Mouse (Mus musculus) megakaryocyte-erythroid progenitor cell, adult 5-6 weeks (primary cell): ENCODE data around the gene Csnk2b. TPM values are rescaled to one million over a fixed set of nuclear protein-coding genes. Genes with fewer than 3 reads are reported as not detected.

Source experiments
- ATAC-seq: replicated peaks from 2 replicates; pipeline ENCODE4 v1.8.0; 2016; ENCODE audit warnings: mild to moderate bottlenecking, inconsistent platforms; ENCODE audit not compliant: severe bottlenecking, poor library complexity, low FRiP score, low TSS enrichment
- total RNA-seq, 2 experiments: library from RNA; stranded (forward) in 1 of 2; stranded (reverse) in 1 of 2; fragments of 200-1000, 215-1000 nt in 1 of 2; fragments of >200 nt in 1 of 2; fragmentation: Nextera tagmentation in 1 of 2; gene quantifications; 2 replicates each; pipeline ENCODE4 v1.2.3; 2014 to 2017

Csnk2b gene
- total RNA-seq (2014; fragmentation: Nextera tagmentation), result 340 and 451 TPM in 2 replicates
- total RNA-seq (2017), result 319 and 482 TPM in 2 replicates

- peak; percentile 13 for ATAC-seq
These were observed at the start of gene Csnk2b for GRCm38 (mm10) chr17:35121871-35122303. Gene Csnk2b, minus strand, starts transcription at chr17:35122053.

DNA sequence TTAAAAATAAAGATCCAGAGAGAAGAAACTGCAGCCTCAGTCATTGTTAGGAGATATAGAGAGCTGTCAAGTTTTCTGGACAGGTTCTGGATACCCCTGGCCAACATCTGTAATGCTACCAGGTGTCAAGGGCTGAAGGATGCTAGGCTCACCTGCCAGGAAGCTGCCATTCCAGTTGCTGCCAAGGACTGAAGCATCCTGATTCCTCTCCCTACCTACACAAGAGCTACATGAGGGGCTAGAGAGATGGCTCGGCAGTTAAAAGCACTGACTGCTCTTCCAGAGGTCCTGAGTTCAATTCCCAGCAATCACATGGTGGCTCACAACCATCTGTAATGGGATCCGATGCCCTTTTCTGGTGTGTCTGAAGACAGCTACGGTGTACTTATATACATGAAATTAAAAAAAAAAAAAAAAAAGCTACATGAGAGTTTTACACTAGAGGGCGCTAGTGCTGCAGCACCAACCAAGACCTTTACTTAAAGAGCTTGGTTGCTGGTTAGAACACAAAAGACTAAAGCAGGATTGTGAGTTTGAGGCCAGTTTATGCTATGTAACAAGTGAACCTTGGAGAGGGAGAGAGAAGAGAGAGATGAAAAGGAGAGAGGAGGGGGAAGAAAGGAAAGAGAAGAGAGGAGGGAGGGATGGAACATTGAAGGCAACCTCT is 46.8 kb upstream of the Csnk2b start:
- ATAC-seq, result no peak

DNA sequence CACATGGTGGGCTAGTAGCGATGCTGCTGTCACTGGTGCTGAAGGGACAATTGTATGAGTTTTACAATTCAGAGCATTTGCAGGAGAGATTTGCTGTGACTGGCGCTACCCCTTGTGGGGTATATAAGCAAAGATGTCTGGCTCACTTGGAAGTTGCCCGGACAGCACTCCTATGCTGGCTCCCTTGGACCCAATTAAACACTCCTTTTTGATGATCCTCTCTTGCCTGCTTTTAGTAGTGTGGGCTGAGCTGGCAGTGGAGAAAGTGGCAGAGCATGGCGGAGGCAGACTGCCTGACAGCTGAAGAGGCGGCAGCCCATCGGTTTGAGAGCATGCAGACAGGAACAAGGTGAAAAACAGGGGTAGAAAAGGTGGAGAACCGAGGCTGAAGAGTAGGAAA is 45.9 kb upstream of the Csnk2b start:
- ATAC-seq, result no peak

DNA sequence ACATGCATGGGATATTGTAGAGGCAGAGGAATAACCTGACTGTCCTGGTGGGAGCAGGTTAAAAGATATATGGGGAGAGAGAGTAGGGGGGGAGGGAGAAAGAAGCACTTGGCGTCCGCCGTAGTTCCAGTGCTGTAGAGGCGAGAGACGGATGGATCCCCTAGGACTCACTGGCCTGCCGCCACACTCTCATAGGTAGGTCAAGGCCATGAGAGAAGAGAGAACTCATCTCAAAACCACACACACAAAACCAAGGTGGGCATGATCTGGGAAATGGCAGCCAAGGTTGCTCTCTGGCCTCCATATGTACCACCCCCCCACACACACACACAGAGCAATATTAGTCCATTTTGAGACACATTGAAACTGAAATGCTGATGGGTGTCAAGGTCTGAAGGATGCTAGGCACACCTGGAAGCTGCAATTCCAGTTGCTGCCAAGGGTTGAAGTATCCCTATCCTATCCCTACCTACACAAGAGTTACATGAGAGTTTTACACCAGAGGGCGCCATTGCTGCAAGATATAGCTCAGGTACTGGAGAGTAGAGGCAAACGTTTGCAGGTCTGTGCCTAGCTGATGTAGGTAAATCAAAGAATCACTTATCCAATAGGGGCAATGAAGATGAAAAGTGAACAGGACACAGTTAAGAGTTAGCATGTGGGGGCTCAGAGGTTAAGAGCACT is 44.6 kb upstream of the Csnk2b start:
- ATAC-seq, result peak; percentile 27; the same call in 1 of the 2 replicates

- ATAC-seq, result no peak
These were observed 43.8 kb upstream of the Csnk2b start for GRCm38 (mm10) chr17:35165451-35166155.

GRCm38 (mm10) chr17:35164568-35165450 is 43.0 kb upstream of the Csnk2b start, which contains the start of gene Prrc2a:
Gene Prrc2a, minus strand, starts transcription at chr17:35164897.
- ATAC-seq, result peak; percentile 88

DNA sequence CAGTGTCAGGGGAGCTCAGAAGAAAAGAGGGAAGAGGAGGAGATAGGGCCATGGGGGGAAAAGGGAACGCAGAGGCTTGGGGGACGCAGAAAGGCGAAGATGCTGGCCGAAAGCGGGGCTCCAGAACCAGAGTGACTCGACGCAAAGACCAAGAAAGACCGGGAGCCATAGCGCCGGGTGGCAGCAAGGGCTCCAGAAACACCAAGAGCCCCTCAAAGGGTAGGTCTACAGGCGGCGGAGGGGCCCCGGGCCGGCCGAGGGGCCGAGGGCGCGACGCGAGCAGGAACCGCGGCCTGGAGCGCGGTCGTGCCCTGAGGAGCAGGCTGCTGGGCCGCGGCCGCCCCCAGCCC is 42.3 kb upstream of the Csnk2b start:
- ATAC-seq, result no peak

DNA sequence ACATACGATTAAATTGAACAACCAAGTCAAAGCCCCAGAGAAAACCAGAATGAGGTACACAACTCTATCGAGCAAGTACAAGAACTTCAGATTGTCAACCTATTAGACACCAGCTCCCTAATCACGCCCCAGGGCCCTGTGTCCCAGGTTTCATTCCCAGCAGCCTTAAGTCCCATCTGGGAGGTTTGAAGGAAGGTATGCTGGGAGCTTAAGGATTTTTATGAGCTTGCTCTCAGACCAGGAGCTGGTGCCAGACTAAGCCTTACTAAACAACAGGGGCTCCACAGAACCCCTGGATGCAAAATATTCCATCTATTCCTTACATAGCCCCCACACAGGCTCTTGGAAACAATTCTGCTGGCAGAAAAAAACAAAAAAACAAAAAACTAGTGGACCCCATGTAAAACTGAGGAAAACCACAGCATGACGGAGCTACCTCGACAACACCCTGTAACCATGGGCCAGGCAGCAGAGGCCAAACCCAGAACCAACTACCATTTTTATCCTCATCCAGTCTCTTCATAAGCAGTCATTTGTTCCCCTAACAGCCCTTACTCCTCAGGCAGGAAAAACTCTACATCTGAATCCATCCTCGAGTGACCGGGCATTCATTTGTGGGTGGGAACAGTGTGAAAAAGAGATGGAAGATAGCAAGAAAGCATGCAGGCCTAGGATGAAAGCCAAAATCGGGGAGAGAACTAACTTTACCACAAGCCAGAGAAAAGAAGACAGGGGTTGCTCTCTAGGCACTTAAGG is 41.7 kb upstream of the Csnk2b start:
- ATAC-seq, result no peak

DNA sequence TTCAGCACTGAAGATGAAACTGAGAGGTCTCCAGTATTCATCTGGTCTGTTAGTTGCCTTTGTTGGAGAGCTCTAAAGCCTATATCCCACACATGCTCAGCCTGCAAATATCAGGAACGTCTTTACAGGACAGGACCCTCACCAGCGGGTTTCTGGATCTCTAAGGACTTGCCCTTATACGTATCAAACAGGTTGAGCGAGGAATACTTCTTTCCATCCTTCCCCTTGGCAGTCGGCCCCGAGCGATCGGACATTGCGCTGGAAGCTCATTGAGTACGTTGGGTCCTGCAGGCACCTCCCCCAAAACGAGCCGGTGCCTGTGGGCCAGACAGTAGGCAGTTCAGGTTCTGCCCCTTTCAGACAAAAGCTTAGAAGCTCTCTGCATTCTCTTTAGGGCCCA is 40.9 kb upstream of the Csnk2b start:
- ATAC-seq, result no peak

GRCm38 (mm10) chr17:35162121-35162520 is 40.3 kb upstream of the Csnk2b start:
- ATAC-seq, result no peak

- ATAC-seq, result no peak
These were observed 39.6 kb upstream of the Csnk2b start for GRCm38 (mm10) chr17:35161421-35161820.

DNA sequence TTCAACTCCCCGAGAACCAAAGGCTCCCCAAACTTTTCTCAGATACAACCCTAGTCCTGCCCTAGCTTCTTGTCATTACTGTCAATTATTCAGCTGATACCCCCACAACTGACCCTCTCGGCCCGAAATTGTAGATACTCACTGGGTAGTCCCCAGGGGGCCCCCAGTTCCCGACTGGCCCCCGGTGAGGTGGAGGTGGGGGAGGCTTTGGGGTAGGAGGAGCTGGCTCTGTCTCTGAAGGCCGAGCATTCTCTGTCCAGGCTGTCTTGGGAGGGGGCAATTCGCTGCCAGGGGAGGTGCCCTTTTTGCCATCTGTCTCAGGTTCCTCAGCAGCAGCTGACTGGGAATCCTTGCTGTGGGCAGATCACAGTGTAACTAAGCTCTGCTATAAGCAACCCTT is 37.8 kb upstream of the Csnk2b start:
- no peak for ATAC-seq

DNA sequence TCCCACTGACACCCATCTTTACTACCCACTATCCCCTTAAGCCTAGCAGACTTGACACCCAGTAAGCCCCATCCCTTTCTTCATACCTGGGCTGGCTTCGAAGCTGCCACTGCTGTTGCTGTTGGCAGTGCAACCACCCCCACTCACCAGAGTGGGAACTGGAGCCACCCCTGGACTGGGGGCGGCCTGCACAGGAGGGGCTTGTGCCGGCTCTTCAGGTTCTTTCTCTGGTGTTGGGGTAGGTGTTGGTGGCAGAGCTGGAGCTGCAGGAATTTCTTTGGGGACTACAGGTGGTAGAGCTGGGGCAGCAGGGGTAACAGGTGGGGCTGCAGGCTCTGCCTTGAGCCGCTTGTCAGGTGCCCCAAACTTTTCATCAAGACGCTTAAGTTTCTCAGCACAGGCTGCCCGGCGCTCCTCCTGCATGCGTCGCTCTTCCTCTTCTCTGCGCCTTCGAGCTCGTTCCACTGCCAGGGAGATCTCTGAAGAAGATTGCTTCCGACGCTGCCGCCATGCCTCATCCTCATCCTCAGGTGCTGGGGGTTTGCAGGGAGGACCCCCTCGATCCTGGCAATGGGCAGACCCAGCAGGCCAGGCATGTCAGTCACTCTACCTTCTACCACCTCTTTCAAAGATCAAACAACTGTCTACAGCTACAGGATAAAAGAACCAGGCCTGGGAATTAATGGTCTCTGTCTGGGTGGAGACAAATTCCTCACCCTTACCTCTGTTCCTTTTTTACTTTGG is 37.2 kb upstream of the Csnk2b start:
- no peak for ATAC-seq

DNA sequence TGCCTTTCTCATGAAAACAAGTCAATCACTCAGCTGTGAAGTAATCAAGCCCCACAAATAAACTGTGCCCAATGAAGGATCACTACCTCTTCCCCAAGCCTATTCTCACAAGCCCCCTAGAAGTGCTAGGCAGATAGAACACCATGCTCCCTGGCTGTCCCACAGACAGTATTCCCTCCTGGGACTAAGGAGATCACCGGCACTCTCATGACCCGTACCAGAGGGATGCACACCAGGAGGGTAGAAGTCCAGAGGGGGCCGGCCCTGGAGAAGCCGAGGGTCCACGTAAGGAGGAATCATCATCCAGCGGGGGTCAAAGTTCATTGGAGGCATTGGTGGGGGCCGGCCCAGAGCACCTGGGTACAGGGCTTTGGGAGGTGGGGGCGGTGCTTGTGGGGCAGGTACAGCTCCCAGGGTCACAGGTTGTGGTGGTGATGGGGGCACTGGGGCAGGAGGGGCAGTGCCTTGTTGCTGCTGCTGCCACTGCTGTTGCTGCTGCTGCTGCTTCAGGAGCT is 35.9 kb upstream of the Csnk2b start:
- no peak for ATAC-seq

DNA sequence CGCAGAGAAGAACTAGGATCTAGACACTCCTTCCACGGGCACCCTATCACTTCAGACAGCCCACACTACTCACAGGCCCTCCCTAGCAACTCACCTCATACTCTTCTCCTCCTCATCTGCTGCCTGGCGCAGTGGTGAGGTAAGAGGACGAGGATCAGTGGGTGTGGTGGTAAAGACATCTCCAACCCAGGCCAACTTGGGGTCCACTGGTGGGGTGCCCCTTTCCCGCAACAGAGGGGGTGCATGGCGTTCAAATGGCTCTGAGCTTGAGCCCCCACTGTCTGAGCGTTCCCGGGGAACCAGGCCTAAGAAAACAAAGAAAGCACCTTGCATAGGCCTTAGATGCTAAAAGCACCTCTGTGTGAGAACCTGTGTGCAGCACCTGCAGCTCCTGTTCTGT is 35.4 kb upstream of the Csnk2b start:
- ATAC-seq, result no peak

- no peak for ATAC-seq
These were observed 34.8 kb upstream of the Csnk2b start for GRCm38 (mm10) chr17:35156461-35157200.

DNA sequence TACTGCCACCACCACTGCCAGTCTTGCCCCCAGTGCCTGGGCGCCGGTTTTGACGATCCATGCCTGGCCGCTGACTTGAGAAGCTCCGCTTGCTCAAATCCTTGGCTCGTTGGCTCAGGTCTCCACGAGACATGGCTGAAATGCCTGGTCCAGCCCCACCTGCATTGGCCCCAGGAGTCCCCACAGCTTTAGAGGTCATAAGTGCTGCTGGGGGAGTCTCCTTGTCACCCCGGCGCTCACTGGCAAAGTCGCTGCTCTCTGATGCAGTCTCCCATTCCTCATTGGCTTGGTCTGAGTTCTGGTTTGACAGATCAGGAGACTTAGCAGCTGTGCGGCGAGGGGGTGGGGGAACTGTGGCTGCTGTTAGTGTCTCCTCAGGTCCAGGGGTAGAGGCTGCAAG is 33.6 kb upstream of the Csnk2b start:
- ATAC-seq, result no peak
